Mouse (Mus musculus) midbrain, embryonic 10.5 days (tissue): ENCODE results near the gene Bicral. TPM values are rescaled to one million over a fixed set of nuclear protein-coding genes. Genes with fewer than 3 reads are reported as not detected.
A peak's percentile ranks its signal among the peaks of the same experiment; 100 is the strongest.

Source experiments
- DNase-seq: peaks from one replicate; pipeline ENCODE4 v3.0.0-alpha.2; 2017; ENCODE audit warnings: low spot score
- H3K27ac ChIP-seq: fragments of 300-500 bp; sonication (generic); replicated peaks from 2 replicates; pipeline ENCODE4 v1.5.1; 2016; ENCODE audit warnings: mild to moderate bottlenecking
- H3K27me3 ChIP-seq: fragments of 300-500 bp; sonication (generic); 2 replicates; pipeline ENCODE4 v1.6.1; 2016; ENCODE audit warnings: low read depth, mild to moderate bottlenecking; ENCODE audit not compliant: poor library complexity, severe bottlenecking
- H3K36me3 ChIP-seq: fragments of 300-500 bp; sonication (generic); 2 replicates; pipeline ENCODE4 v1.6.1; 2016; ENCODE audit warnings: mild to moderate bottlenecking, moderate library complexity
- H3K4me1 ChIP-seq: fragments of 300-500 bp; sonication (generic); 2 replicates; pipeline ENCODE4 v1.6.1; 2016
- H3K4me3 ChIP-seq: fragments of 300-500 bp; sonication (generic); 2 replicates; pipeline ENCODE4 v1.5.1; 2016; ENCODE audit warnings: mild to moderate bottlenecking, moderate library complexity
- H3K9me3 ChIP-seq: fragments of 300-500 bp; sonication (generic); replicated peaks from 2 replicates; pipeline ENCODE4 v1.6.1; 2016; ENCODE audit warnings: mild to moderate bottlenecking
- WGBS: fragments of 180-500 bp; shearing (Covaris S2); methylation state at CpG from one replicate; pipeline ENCODE4 v1.1.7; 2016; 5-methylcytosine and 5-hydroxymethylcytosine counted together
- polyA plus RNA-seq: library from polyadenylated mRNA; unstranded; fragments of >200 nt; fragmentation: Nextera tagmentation; extraction: Ambion mirVana; gene quantifications from 2 replicates; pipeline ENCODE4 v1.2.1, GENCODE M21; 2016

Bicral gene
- 3.1 and 4.4 TPM in 2 replicates for polyA plus RNA-seq

DNA sequence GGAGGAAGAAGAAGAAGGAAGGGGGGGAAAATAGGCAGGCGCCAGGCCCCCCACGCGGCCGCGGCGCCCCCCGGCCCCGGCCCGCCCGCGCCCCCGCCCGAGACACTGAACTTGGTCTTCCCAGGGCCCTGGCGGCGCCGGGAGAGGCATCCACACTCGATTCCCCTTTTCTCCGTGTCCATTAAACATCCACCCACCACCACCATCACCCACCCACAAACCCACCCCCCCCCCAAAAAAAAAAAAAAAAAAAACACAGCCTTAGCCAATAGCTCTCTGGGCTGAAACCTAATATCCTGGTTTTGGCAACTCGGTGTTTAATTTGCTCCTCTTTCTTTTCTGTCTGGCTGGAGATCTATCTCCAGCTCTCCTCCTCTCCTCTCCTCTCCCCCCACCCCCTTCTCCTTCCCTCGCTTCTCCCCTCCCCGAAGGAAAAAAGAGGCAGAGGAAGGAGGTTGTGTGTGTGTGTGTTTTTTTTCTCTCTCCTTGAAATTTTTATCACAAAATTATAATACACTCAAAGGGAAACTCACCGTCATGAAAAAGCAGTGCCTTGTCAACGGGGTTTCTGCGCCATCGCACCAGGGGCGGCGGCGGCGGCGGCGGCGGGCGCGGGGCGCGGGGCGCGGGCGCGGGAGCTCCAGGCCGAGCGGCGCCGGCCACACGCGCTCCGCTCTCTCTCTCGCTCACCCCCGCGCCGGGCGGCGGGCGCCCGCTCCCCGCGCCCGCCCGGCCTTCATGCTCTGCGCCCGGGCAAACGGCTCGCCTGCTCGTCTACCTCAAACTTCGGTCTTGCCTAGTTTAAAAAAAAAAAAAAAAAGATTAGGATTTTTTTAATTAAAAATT, at the start of gene Bicral:
TSS of gene Bicral (minus strand) at position 580 of the 846 bp plus-strand sequence.
- peaks cover 5% of the 10 kb centered on the region; the same call in 1 of the 2 replicates for H3K36me3 ChIP-seq
- H3K9me3 ChIP-seq, result no peaks in the 10 kb centered on the region
- DNase-seq, result peak; percentile 79
- H3K27ac ChIP-seq, result peak within 1 kb of the TSS; percentile 100
- no peaks in the 10 kb centered on the region for H3K27me3 ChIP-seq
- peaks cover 30% of the 10 kb centered on the region for H3K4me1 ChIP-seq
- under 1% methylated on average over 55 of the region's 65 CpGs for WGBS
- H3K4me3 ChIP-seq, result peak within 1 kb of the TSS; percentile 96

DNA sequence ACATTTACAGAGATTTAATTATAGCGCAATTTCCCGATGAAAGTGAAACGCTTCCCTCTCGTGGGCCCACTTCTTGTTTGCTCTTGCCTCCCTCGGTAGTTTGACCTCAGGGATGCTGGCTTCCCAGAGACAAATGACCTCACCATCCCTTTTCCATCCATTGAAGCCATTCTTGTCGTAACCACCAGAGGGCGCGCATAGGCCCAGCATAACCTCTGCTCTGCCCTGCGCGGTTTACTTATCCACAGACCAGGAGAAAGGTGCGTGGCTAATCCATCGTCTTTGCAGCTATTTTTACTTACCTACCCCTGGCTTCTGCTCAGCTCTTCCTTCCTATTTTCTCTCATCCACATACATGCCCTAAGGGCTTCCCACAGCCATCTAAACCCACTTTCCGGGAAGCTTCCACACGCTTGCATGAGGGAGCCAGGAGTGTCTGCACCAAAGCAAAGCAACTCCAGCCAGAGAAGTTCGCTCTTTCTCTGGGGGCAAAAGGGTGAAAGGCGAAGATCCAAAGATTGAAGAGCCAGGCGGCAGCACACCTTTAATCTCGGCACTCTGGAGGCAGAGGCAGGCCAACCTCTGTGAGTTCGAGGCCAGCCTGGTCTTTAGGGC, 45.7 kb upstream of the Bicral start:
- 25% methylated on average over 19 of the region's 19 CpGs for WGBS
- Histone ChIP-seq H3K9me3 (no peaks in the 10 kb centered on the region), H3K36me3 (no peaks in the 10 kb centered on the region)

DNA sequence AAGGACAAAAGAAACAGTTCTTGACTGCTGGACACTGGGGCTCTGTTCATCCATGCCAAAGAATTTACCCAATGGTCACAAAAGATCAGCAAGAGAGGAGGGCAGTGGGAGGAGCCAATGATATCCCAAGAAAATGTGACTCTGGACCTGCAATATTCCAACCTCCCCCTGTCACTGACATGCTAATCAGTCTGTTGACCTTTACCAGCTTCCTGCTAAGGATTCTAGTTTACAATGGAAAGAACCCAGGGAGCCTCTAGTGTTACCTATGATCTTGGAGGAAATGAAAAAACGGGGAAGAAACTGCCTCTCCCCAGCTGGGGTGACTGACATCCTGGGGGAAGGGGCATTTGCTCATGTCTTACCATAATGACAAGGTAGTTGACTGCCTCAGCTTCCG, 42.7 kb upstream of the Bicral start:
- Histone ChIP-seq H3K4me3 (no peak overlapping the region), H3K4me1 (peaks cover 8% of the 10 kb centered on the region), H3K9me3 (no peaks in the 10 kb centered on the region), H3K27me3 (no peaks in the 10 kb centered on the region), H3K27ac (no peak overlapping the region), H3K36me3 (no peaks in the 10 kb centered on the region)
- 65% methylated on average over 2 of the region's 2 CpGs for WGBS
- no peak for DNase-seq

More for the DNA sequence above, 45.7 kb upstream of the Bicral start:
- Histone ChIP-seq H3K27me3 (no peaks in the 10 kb centered on the region), H3K4me1 (peaks cover 4% of the 10 kb centered on the region), H3K4me3 (no peak overlapping the region), H3K27ac (0 out of 2 replicates have a peak overlapping the region, but pooled peaks have one; percentile 46)
- peak; percentile 83 for DNase-seq

DNA sequence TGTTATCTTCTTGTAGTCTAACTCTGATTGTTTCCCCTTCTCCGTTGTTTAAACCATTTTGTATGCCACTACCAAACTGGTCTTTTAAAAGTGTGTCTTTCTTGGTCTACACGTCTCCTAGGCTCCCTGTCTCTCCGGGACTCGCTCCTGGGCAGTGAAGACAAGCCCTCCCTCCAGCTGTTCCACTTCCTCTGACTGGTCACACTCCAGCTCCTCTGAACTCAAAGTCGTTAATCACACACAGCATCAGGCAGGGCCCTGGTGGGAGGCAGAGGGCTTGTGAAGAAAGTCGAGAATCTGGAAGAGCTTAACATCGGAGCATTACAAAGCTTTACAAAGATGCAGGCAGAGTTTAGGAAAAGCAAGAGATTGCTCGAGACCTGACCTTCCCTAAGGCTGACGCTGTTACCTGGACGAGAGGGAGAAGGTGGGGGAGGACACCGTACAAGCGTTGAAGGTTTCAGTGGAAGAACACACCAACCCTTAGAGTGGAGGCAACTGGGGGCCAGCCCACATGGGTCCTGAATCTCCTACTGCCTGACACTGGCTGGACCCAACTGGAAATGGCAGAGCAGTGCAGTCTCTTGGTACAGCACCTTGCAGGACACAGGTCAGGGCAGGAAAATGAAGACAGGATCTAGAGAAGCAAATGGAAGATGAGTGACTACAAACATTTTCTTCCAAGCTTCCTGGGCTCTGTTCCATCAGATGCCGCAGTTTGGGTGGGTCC, 39.1 kb upstream of the Bicral start:
- H3K4me1 ChIP-seq, result peaks cover 17% of the 10 kb centered on the region
- H3K4me3 ChIP-seq, result no peak overlapping the region
- H3K27me3 ChIP-seq, result no peaks in the 10 kb centered on the region
- H3K9me3 ChIP-seq, result no peaks in the 10 kb centered on the region
- no peak for DNase-seq
- no peak overlapping the region for H3K27ac ChIP-seq
- WGBS, result 52% methylated on average over 13 of the region's 13 CpGs
- peaks cover 18% of the 10 kb centered on the region for H3K36me3 ChIP-seq

DNA sequence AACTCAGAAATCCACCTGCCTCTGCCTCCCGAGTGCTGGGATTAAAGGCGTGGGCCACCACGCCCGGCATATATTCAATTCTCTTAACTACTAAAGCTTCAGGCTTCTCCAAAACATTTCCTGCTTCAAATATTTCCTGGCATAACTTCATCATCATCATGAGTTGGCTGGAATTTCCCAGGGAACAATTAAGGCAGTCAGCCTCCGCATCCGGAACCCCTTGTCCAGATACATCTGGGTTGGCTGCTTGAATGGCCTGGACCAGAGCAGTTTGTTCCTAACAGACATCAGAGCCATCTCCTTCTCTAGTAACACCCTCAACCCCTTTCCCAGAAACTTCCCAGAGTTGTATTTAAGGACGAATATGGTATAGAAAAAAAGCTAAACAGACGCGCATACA, 37.1 kb upstream of the Bicral start:
- no peaks in the 10 kb centered on the region for H3K9me3 ChIP-seq
- peaks cover 31% of the 10 kb centered on the region for H3K4me1 ChIP-seq
- H3K4me3 ChIP-seq, result no peak overlapping the region
- no peaks in the 10 kb centered on the region for H3K27me3 ChIP-seq
- no peak overlapping the region for H3K27ac ChIP-seq
- 96% methylated on average over 9 of the region's 9 CpGs for WGBS
- DNase-seq, result no peak
- peaks cover 22% of the 10 kb centered on the region for H3K36me3 ChIP-seq

DNA sequence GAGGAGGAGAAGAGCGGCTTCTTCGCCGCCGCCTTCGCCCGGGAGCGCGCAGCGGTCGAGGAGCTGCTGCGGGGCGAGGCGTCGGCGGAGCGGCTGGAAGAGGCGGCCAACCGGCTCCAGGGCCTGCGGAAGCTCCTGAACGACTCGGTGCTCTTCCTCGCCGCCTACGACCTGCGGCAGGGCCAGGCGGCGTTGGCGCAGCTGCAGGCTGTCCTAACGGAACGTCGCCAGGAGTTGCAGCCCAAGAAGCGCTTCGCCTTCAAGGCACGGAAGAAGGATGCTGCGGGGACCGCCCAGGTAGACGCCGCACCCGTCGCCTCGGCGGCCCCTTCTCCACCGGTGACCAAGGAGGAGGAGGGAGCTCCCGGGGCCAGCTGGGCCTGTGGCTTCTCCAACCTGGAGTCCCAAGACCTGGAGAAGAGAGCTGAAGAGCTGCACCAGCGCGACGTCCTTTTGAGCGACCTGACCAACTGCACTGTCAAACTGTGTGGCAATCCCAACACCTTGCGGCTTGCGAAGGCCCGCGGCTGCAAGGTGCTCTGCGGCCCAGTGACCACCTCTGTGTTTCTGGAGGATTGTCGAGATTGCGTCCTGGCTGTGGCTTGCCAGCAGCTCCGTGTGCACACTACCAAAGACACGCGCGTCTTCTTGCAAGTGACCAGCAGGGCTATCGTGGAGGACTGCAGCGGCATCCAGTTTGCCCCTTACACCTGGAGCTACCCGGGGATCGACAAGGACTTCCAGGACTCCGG, 32.7 kb upstream of the Bicral start:
- DNase-seq, result no peak
- no peaks in the 10 kb centered on the region for H3K27me3 ChIP-seq
- H3K27ac ChIP-seq, result peak overlapping the region; percentile 94
- peaks cover 22% of the 10 kb centered on the region for H3K36me3 ChIP-seq
- peak overlapping the region; percentile 71 for H3K4me3 ChIP-seq
- WGBS, result 3% methylated on average over 64 of the region's 64 CpGs
- H3K4me1 ChIP-seq, result peaks cover 42% of the 10 kb centered on the region
- no peaks in the 10 kb centered on the region for H3K9me3 ChIP-seq

DNA sequence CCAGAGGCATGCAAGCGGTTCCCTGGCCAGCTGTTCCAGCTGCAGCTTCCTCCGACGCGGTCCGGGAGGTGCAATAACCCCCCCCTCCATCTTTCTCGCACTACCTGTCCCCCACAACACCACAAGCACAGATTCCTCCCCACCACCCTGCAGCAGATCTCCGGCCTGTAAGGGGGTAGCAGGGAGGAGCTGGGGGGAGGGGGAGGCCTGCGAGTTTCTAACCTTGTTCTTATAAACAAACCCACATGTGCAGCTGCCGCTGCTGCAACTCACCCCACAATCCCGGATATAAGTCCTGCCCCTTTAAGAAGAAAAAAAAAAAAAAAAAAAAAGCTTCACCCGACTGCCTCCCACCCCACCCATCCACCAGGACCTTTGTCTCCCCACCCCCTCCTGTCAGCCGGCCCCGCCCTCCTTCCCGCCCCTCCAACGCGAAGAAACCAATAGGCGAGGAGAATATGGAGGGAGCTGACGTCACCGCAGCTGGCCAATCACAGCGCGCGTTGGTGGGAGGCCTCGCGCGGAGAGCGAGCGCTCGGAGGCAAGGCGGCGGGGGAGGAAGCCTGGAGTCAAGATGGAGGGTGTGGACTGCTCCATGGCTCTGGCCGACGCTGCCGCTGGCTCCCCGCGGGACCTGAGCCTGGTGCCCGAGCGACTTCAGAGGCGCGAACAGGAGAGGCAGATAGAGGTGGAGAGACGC, 32.0 kb upstream of the Bicral start, which contains the start of gene Tbcc:
TSS of gene Tbcc (plus strand) at position 569 of the 700 bp plus-strand sequence.
- H3K27ac ChIP-seq, result peak within 1 kb of the TSS; percentile 94
- peak; percentile 99 for DNase-seq
- peaks cover 22% of the 10 kb centered on the region for H3K36me3 ChIP-seq
- peaks cover 47% of the 10 kb centered on the region for H3K4me1 ChIP-seq
- peak within 1 kb of the TSS; percentile 71 for H3K4me3 ChIP-seq
- under 1% methylated on average over 40 of the region's 40 CpGs for whole genome bisulfite sequencing
- H3K9me3 ChIP-seq, result no peaks in the 10 kb centered on the region
- H3K27me3 ChIP-seq, result no peaks in the 10 kb centered on the region

DNA sequence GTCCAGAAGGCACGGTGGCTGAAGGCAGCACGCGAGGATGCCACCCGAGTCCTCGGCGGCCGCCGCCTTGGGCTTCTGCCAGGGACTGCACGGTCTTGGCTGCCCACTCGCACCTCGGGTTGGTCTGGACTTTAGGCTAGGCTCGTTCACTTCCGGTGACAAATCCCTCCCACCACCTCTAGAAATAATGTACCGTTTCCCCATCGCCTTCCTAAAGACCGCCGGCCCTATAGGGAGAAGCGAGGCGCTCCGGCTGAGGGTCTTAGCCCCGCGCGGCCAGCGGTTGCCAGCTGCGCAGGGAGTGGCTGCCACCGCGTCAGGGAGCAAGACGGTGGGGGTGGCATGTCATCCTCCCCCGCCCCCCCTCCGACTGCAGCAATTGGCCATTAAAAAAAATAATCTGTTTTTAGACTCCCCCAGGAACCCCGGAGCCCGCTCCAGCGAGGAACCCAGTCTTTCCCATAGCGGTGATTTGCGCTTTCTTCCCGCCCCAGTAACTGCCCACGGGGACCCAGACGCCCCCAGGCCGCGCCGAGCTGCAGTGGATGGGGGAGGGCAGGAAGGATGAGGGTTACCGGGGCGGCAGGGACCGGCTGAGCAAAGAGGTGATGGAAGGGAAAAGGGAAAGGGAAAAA, 31.3 kb upstream of the Bicral start:
- WGBS, result under 1% methylated on average over 44 of the region's 44 CpGs
- peaks cover 22% of the 10 kb centered on the region for H3K36me3 ChIP-seq
- peak overlapping the region; percentile 71 for H3K4me3 ChIP-seq
- H3K9me3 ChIP-seq, result no peaks in the 10 kb centered on the region
- H3K4me1 ChIP-seq, result peaks cover 47% of the 10 kb centered on the region
- DNase-seq, result peak; percentile 71
- H3K27ac ChIP-seq, result peak overlapping the region; percentile 90
- H3K27me3 ChIP-seq, result no peaks in the 10 kb centered on the region

DNA sequence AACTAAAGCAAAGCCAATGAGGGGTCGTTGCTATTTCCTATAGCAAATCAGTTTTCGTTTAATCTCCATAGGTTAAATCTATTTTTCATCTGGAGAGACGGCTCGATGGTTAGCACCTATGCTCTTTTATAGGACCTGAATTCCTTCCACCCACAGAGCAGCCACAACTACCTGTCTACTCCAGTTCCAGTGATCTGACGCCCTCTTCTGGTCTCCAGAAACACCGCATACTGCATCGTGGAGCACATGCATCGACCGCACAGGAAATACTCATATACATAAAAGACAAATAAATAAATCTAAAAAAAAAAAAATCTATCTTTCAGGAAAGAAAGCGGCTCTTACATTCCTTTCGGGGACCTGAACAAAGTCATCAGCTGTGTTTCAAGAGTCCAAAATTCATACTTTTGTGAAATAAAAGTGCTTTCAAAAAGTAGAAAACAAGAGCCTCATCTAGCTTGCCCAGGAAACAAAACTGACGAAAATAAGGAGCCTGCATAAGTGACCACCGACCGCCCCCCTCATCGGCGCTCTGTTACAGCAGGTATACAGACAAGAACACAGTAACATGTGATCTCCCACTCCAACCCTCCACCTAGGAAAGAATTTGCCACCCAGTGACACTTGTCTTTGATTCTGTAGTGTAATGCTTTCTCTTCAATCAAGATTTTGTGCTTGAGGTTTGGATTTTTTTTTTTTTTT, 30.4 kb upstream of the Bicral start:
- Histone ChIP-seq H3K9me3 (no peaks in the 10 kb centered on the region), H3K27me3 (no peaks in the 10 kb centered on the region), H3K36me3 (peaks cover 18% of the 10 kb centered on the region), H3K27ac (peak overlapping the region; percentile 90; the same call in 1 of the 2 replicates), H3K4me3 (peak overlapping the region; percentile 71), H3K4me1 (peaks cover 44% of the 10 kb centered on the region)
- 38% methylated on average over 16 of the region's 16 CpGs for WGBS
- DNase-seq, result peak; percentile 31

DNA sequence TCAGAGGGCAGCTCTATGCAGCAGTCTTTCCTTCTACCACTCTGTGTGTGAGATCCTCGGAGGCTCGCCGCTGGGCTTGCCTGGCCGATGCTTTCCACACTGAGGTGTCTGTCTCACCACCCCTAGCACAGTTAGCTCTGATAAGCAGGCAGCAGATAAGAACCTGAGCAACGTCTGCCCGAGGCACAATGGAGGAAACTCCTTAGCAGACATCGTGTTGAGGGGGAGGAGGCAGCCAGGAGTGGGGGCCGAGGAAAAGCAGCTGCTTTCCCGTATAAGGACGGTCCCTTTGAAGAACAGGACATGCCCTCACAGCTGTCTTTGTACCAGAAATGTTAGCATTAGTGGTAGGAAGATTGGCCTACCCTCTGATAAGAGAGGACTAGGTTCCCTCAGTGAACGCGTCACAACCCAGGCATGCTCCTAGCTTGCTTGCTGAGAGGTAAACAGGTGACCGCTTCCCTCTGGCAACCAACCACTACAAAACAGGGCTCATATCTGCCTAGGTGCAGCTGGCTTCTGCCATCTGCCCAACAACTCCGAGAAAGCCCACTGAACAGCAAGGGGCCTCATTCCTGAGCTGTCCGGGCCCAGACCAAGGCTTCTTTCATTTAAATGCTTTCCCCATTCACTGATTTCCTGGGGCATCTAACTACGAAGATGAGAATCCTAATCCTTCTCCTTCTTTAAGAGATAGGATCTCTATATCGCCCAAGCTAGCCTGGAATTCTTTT, 27.8 kb upstream of the Bicral start:
- no peaks in the 10 kb centered on the region for H3K9me3 ChIP-seq
- no peak overlapping the region for H3K4me3 ChIP-seq
- peaks cover 22% of the 10 kb centered on the region for H3K4me1 ChIP-seq
- 0 out of 2 replicates have a peak overlapping the region, but pooled peaks have one; percentile 25 for H3K27ac ChIP-seq
- 61% methylated on average over 17 of the region's 17 CpGs for WGBS
- DNase-seq, result no peak
- no peaks in the 10 kb centered on the region for H3K27me3 ChIP-seq
- no peaks in the 10 kb centered on the region for H3K36me3 ChIP-seq
